Mouse (Mus musculus) adrenal gland, adult 18-20 months (tissue): ENCODE data around the gene Olfr49. TPM values are rescaled to one million over a fixed set of nuclear protein-coding genes. Genes with fewer than 3 reads are reported as not detected.

ENCODE experiments used
- DNase-seq, 2 experiments: peaks; one replicate each; pipeline ENCODE4 v3.0.0; 2021 to 2022; ENCODE audit warnings: low spot score in 2 of 2
- long read RNA-seq, 2 experiments: library from polyadenylated mRNA; stranded (forward); transcript quantifications; one replicate each; pipeline ENCODE4 v2.0.0; 2021
- total RNA-seq, 2 experiments: library from RNA; stranded (reverse); gene quantifications; 1 replicate in 1 of 2; 2 replicates in 1 of 2; pipeline ENCODE4 v1.2.3; 2021

Olfr49 gene
- under 1 TPM in 1 of 2 experiments, not detected in 1; 0.07 TPM for total RNA-seq
- long read RNA-seq, experiment 1: 0 reads
- long read RNA-seq, experiment 2: 0 reads

- DNase-seq: no peak
These were observed at the start of gene Olfr49 for GRCm38 (mm10) chr14:54284839-54285238. Gene Olfr49 (minus strand): TSS chr14:54284939.

- peak; percentile 33 to 44 for DNase-seq
These were observed 48.9 kb upstream of the Olfr49 start for GRCm38 (mm10) chr14:54333452-54334189.

DNA sequence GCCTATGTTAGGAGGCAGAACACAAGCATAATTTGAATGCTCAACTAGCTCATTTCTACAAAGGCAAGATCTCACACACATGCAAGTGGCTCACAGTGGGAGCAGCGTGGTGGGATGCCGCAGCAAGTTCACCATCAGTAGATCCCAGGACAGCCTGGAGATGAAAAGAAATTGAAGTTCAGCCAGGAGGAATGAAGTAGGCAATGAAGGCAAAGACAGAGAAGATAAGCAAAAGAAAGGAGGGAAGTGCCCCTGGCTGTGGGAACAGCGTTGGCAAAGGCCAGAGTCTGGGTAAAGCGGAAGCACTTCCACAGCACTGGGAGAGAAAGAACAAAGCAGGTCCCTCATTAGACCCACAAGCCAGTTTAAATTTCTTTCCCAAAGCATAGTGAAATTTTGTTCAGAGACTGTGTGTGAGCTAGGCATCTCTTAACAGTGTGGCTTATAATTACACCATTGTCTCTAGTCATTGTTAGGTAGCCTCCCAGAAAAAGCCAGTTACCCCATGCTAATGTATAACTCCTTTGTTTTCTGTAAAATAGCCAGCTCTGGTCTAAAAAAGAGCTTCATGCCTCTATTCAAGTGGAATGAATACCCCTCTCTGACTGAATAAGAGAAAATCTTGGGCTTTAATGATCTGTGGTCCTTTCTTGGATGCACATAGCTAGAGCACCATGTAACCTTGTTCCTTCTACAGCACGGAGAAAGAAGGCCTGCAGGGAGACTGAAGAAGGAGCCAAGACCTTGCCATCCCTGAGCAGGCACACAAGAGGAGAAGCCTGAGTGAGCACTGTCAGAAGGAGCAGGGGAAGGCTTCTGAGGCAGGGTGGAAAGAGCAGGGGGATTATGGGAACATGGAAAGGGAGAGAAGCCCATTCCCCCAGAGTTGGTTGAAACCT lies 47.7 kb upstream of the Olfr49 start:
- no peak for DNase-seq

DNA sequence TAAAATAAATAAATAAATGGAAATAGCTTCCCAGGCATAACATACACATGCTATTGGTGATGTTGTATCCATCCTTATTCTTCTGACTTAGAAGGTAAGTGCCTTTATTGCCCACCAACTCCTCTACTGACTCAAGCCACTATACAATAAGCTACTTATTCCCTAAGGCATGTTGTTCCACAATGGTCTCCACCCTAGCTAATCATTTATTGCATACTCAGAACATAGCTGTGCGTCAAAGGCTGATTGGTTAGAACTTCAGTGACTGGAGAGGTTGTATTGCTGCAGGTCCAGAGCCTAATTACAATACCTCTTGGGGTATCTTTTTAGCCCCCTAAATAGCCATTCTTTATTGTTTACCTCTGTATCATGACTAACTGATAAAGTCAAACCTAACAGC lies 46.4 kb upstream of the Olfr49 start:
- no peak for DNase-seq

DNA sequence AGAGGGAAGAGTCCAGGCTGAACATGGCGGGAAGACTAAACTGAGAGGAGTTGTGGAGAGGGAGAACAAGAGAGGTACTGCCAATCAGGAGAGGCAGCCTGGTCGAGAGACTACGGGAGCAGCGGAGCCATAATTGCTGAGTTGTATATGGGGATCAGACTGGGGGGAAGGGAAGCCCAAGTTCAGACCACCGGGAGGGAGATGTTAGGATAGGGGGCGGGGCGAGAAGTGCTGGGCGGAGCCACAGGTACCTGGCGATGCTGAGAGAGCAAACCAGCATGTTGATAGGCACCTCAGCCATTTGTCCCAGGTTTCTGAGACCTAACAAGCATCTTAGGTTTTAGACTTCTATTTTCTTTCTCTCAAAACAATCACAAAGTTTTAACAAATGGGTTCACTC lies 44.5 kb upstream of the Olfr49 start:
- DNase-seq: no peak

- no peak for DNase-seq
These were observed 43.8 kb upstream of the Olfr49 start for GRCm38 (mm10) chr14:54328548-54328947.

GRCm38 (mm10) chr14:54324486-54324885 lies 39.7 kb upstream of the Olfr49 start:
- no peak for DNase-seq

DNA sequence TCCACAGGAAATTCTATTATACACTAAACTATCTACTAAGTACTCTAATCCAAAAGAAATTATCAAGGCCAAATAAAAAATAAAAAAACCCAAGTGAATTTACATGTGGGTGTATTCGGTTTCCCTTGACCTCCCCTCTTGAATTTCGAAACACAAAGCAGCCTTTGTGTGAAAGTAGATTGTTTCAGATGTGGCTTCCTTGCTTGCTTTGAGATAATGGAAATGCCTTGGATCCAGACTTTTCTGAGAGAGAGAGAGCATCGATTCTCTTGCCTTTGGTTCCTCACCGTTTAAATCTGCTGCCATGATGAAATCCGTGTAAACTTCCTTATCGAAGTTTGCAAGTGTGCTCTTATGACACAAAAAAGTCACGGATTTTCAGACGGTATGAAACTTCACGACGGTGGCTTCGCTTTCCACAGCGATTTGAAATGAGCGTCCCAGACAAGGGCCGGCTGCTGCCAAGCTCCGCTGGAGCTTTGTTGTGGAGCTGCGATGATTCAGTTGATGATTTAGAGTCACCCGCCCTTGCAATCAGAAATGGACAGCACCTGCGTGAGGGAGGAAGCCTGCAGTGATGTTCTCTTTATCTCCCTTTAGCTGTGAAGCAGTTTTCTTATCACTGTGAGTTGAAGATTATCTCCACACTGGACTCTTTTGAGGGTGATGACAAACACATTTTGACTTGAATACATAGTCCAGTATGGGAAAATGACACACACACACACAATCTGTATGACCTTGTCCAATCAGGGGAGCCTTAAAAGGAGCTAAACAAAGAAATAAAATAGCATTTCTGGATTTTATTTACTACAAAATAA lies 37.0 kb upstream of the Olfr49 start:
- DNase-seq: peak in 1 of 2 experiments; percentile 23

- no peak for DNase-seq
These were observed 27.0 kb upstream of the Olfr49 start for GRCm38 (mm10) chr14:54311763-54312162.

GRCm38 (mm10) chr14:54300676-54301075 lies 15.9 kb upstream of the Olfr49 start:
- peak in 1 of 2 experiments; percentile 33 for DNase-seq

DNA sequence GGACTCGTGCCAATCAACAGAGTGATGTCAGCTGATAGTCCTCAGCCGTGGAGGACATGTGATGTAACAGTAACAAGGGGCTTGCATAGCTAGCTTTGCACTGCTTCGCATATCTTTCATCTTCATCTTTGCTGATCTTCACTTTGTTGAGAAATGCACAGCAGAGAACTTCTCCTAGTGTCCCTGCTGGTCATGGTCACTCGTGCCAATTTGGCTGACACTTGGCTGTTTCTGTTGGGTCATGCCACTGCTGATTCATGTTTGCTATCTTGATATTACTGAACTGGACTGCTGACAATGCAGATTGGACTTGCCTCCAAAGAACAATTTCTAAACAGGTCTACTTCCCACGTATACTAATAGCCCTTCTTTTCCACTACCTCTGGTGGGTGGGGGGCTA lies 15.4 kb upstream of the Olfr49 start:
- peak; percentile 34 to 44 for DNase-seq

DNA sequence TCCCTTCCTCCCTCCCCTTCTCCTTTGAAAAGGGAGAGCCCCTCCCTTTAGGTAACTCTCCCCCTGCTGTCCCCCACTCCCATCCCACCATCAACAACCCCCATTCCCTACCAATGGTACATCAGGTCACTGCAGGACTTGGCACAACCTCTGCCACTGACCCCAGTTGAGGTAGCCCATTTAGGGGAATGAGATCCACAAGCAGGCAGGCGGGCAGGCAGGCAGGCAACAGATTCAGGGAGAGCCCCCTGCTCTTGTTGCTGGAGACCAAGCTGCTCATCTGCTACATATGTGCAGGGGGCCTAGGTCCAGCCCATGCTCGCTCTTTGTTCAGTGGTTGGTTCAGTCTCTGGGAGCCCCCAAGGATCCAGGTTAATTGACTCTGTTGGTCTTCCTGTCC lies 8.3 kb downstream of the Olfr49 start:
- DNase-seq: no peak

- DNase-seq: no peak
These were observed 12.0 kb downstream of the Olfr49 start for GRCm38 (mm10) chr14:54272696-54273095.

DNA sequence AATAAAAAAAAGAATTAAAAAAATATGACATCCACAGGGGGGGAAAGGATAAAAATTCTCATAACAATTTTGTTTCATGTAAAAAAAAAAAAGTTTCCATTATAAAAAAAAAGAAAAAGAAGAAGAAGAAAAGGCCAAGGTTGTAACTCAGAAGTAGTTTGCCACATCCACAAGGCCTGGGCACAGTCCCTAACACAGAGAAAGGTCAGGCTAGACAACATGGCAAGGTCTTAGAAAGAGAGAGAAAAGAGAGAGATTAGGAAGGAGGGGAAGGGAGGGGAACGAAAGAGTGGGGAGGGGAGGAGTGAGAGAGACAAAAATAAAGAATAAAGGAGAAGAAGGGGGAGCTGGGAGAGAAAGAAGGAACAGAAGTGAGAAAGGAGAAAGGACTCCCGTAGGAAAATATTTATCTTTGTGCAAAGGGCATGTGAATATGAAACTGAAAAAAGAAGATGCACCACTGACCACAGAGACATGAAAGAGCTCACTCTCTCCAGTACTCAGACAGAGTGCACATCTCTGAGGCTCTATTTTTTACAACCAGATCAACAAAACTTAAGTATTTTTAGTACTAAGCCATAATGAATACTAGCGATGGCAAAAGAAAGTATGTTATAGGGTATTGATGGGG lies 12.6 kb downstream of the Olfr49 start:
- DNase-seq: no peak

- no peak for DNase-seq
These were observed 14.3 kb downstream of the Olfr49 start for GRCm38 (mm10) chr14:54270413-54270812.

DNA sequence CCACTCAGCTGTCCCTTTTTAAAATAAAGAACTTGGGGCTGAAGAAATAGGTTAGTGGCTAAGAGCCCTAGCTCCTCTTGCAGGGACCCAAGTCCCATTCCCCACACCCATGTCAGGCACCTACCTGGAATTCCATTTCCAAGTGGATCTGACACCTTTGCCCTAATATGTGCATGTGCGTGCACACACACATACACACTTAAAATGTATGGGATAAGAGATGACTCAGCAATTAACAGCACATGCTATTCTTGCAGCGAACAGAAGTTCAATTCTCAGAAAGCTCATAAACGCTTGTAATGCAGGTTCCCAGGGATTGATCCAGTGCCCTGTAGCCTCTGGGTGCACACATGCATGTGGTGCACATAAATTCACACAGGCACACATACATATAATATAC lies 15.2 kb downstream of the Olfr49 start:
- DNase-seq: no peak

GRCm38 (mm10) chr14:54267966-54268365 lies 16.8 kb downstream of the Olfr49 start:
- no peak for DNase-seq

DNA sequence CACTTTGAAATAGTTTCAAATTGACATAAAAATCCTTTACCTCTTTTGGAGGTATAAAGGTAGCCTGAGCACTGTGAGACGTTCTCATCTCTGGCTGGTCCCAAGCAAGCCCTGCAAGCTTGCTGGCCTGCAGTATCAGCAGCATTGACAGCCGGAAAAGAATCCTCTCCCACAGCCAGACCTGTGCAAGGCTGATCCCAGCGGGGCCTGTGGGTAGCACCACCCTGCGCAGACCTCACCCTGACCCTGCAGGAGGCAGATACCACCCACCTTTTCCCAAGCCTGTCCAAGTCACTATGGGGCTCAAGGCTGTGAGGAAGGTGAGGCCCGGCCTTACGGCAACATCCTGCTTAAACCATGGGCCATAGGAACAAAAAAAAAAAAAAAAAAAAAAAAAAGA lies 18.8 kb downstream of the Olfr49 start:
- DNase-seq: no peak

GRCm38 (mm10) chr14:54265093-54265492 lies 19.6 kb downstream of the Olfr49 start:
- DNase-seq: no peak

DNA sequence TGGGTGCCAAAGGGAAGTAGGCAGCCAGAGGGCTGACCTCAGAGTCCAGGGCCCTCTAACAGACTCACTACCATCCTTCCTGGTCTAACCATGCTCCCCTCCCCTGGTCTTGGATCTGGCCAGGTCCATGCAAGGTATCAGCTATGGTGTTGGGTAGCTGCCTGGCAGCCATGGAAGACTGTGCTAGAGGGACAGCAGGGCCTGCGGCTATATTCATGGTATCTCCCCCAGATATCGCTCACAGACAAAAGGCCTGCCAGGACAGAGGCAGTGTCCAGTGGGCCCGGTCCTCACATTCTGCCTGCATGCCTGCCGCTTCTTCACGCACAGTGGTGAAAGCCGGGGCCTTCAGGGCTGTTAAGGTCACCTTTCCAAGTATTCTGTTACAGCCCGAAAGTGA lies 20.5 kb downstream of the Olfr49 start:
- DNase-seq: no peak

- no peak for DNase-seq
These were observed 21.6 kb downstream of the Olfr49 start for GRCm38 (mm10) chr14:54263099-54263498.
